Mouse (Mus musculus) liver, embryonic 14.5 days (tissue): ENCODE data around the gene Ralgps1. TPM values are rescaled to one million over a fixed set of nuclear protein-coding genes. Genes with fewer than 3 reads are reported as not detected.

ENCODE experiments used
- ATAC-seq: fragments of 200-750 bp; cut with Nextera tagmentation; 2 replicates; pipeline ENCODE4 v1.8.0; 2017; ENCODE audit warnings: moderate number of reproducible peaks, mild to moderate bottlenecking, moderate library complexity; ENCODE audit not compliant: insufficient read depth
- DNase-seq, 3 experiments: peaks; one replicate each; pipeline ENCODE4 v3.0.0-alpha.2; 2012 to 2013; ENCODE audit warnings: low read depth in 3 of 3, low spot score in 3 of 3
- H3K27ac ChIP-seq: fragments of 300-500 bp; sonication (generic); 2 replicates; pipeline ENCODE4 v1.5.1; 2014; ENCODE audit warnings: moderate library complexity, mild to moderate bottlenecking, control low read depth, inconsistent platforms
- H3K27me3 ChIP-seq: fragments of 300-500 bp; sonication (generic); 2 replicates; pipeline ENCODE4 v1.6.1; 2014; ENCODE audit warnings: mild to moderate bottlenecking, low read length, moderate library complexity; ENCODE audit not compliant: control insufficient read depth, insufficient read depth
- H3K36me3 ChIP-seq: fragments of 300-500 bp; sonication (generic); replicated peaks from 2 replicates; pipeline ENCODE4 v1.6.1; 2014; ENCODE audit warnings: low read depth; ENCODE audit not compliant: control insufficient read depth, insufficient read depth
- H3K4me1 ChIP-seq, 2 experiments: fragments of 200-500 bp in 1 of 2; fragments of 300-500 bp in 1 of 2; sonication (generic) in 1 of 2; replicated peaks; 2 replicates each; pipeline ENCODE4 v1.6.1; 2012 to 2014; ENCODE audit warnings: antibody characterized with exemption in 1 of 2, inconsistent platforms in 1 of 2, low read length in 1 of 2; ENCODE audit not compliant: control insufficient read depth in 2 of 2, insufficient read depth in 2 of 2
- H3K4me2 ChIP-seq: fragments of 300-500 bp; sonication (generic); 2 replicates; pipeline ENCODE4 v1.6.1; 2014; ENCODE audit warnings: low read depth, mild to moderate bottlenecking, control low read depth, moderate library complexity
- H3K4me3 ChIP-seq, 2 experiments: fragments of 200-500 bp in 1 of 2; fragments of 300-500 bp in 1 of 2; sonication (generic) in 1 of 2; 2 replicates each; pipeline ENCODE4 v1.5.1; 2012 to 2014; ENCODE audit warnings: low read depth in 2 of 2, low read length in 2 of 2, mild to moderate bottlenecking in 2 of 2, control low read depth in 1 of 2, inconsistent platforms in 1 of 2, moderate library complexity in 1 of 2; ENCODE audit not compliant: insufficient read depth in 1 of 2
- H3K9ac ChIP-seq: fragments of 300-500 bp; sonication (generic); replicated peaks from 2 replicates; pipeline ENCODE4 v1.6.1; 2014; ENCODE audit warnings: mild to moderate bottlenecking, control low read depth, moderate library complexity
- H3K9me3 ChIP-seq: fragments of 300-500 bp; sonication (generic); 2 replicates; pipeline ENCODE4 v1.6.1; 2016; ENCODE audit warnings: low read length, mixed read lengths; ENCODE audit not compliant: control insufficient read depth
- CTCF ChIP-seq: IDR thresholded peaks from 2 replicates; pipeline ENCODE4 v1.5.1; 2016; ENCODE audit warnings: antibody characterized with exemption, low read depth, control low read depth
- EP300 ChIP-seq: IDR thresholded peaks from 2 replicates; pipeline ENCODE4 v1.6.1; 2016; ENCODE audit warnings: antibody characterized with exemption, low read depth
- WGBS: fragments of 180-500 bp; shearing (Covaris S2); extraction: QIAGEN DNeasy Blood & Tissue Kit; methylation state at CpG from one replicate; pipeline ENCODE4 v1.1.7; 2014; ENCODE audit not compliant: insufficient replicate concordance; 5-methylcytosine and 5-hydroxymethylcytosine counted together
- polyA plus RNA-seq, 2 experiments: library from polyadenylated mRNA; depleted of rRNA in 1 of 2; stranded (reverse) in 1 of 2; unstranded in 1 of 2; fragments of >200 nt; fragmentation: Nextera tagmentation in 1 of 2; extraction: Ambion mirVana in 1 of 2; gene quantifications; 2 replicates each; pipeline versions ENCODE4 v1.2.1 to v1.2.3; 2012 to 2014

Ralgps1 gene
- polyA plus RNA-seq, 2 experiments = 0.58 to 0.71 TPM

GRCm38 (mm10) chr2:33218903-33219625 is 152.2 kb downstream of the Ralgps1 start:
- Histone ChIP-seq H3K9ac (no peak overlapping the region), H3K27ac (no peak overlapping the region), H3K36me3 (no peaks in the 10 kb centered on the region), H3K4me2 (no peak overlapping the region), H3K9me3 (no peaks in the 10 kb centered on the region), H3K27me3 (no peaks in the 10 kb centered on the region), H3K4me3 (no peak overlapping the region), H3K4me1 (peaks cover 0 to 4% of the 10 kb centered on the region in 2 experiments; a peak in 1 of 4 replicates)
- WGBS = 58% methylated on average over 11 of the region's 11 CpGs
- DNase-seq (peak in 1 of 3 experiments; percentile 10), ATAC-seq (no peak)
- no peak for TF ChIP-seq EP300
- peak; percentile 64 for TF ChIP-seq CTCF

- H3K27ac ChIP-seq = no peak overlapping the region
- H3K4me2 ChIP-seq = no peak overlapping the region
- no peaks in the 10 kb centered on the region for H3K36me3 ChIP-seq
- 70% methylated on average over 3 of the region's 3 CpGs for WGBS
- peaks cover 0 to 4% of the 10 kb centered on the region in 2 experiments; a peak in 1 of 4 replicates for H3K4me1 ChIP-seq
- no peak for ATAC-seq
- no peak overlapping the region for H3K4me3 ChIP-seq
- no peak for DNase-seq
- no peak overlapping the region for H3K9ac ChIP-seq
- no peaks in the 10 kb centered on the region for H3K9me3 ChIP-seq
- H3K27me3 ChIP-seq = no peaks in the 10 kb centered on the region
- TF ChIP-seq CTCF (no peak), EP300 (no peak)
Observed at GRCm38 (mm10) chr2:33217425-33217794, 153.9 kb downstream of the Ralgps1 start.

DNA sequence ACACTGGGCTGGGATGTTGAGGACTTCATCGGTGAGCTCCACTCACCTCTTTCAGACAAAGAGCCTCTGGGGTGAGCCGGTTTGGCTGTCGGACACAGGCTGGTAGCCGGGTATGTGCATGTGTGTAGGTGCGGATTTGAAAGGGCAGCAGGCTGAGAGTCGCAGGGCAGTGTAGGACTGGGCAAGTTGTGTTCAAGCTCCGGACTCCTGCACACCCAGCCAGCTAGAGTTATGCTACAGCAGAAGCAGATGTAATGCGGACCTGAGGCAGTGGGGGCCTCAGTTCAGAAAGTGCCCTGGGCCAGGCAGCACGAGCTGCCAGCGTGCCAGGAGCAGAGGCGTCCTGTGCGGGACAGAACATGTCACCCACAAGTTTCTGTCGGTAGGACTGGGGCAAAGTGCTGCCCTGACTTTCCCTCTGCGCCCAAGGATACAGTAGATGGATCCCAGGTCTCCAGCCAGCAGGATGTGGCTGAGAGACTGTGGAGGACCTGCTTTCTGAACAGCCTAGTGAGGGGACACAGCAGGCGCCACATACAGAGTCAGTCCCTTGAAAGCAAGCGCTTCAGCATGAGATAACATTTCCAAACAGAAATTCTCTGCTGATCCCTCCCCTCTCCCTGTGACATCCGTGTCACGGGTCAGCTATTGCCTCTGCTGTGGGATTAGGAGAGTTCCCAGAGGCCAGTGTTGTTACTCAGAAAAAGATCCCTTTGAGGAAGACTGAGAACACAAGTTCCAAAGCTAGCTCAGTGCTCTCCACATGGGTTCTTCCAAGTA is 154.5 kb downstream of the Ralgps1 start:
- Histone ChIP-seq H3K4me2 (peak overlapping the region; percentile 30), H3K36me3 (no peaks in the 10 kb centered on the region), H3K9me3 (no peaks in the 10 kb centered on the region), H3K9ac (no peak overlapping the region), H3K4me1 (peaks cover 0 to 4% of the 10 kb centered on the region in 2 experiments; a peak in 1 of 4 replicates), H3K27me3 (no peaks in the 10 kb centered on the region), H3K27ac (no peak overlapping the region), H3K4me3 (peak overlapping the region; percentile 18 to 30; a peak in 3 of 4 replicates)
- TF ChIP-seq EP300 (no peak), CTCF (no peak)
- no peak for DNase-seq
- no peak for ATAC-seq
- WGBS = 34% methylated on average over 18 of the region's 18 CpGs

GRCm38 (mm10) chr2:33215700-33216509 is 155.4 kb downstream of the Ralgps1 start, which contains the start of gene Angptl2:
Gene Angptl2, plus strand, starts transcription at chr2:33216069.
- DNase-seq = peak; percentile 17 to 38 (median 30)
- peak within 1 kb of the TSS; percentile 18 to 30 for H3K4me3 ChIP-seq
- peak within 1 kb of the TSS; percentile 30 for H3K4me2 ChIP-seq
- no peak within 1 kb of the TSS for H3K9ac ChIP-seq
- WGBS = 7% methylated on average over 22 of the region's 22 CpGs
- H3K4me1 ChIP-seq = peaks cover 0 to 4% of the 10 kb centered on the region in 2 experiments; a peak in 1 of 4 replicates
- H3K9me3 ChIP-seq = no peaks in the 10 kb centered on the region
- peak; percentile 72 for ATAC-seq
- no peaks in the 10 kb centered on the region for H3K36me3 ChIP-seq
- H3K27ac ChIP-seq = no peak within 1 kb of the TSS
- no peak for TF ChIP-seq CTCF
- no peak for TF ChIP-seq EP300
- H3K27me3 ChIP-seq = no peaks in the 10 kb centered on the region
